Mouse (Mus musculus) E14TG2a.4 (cell line): Measurements from ENCODE around the gene Begain.

Source experiments
- CTCF ChIP-seq: conservative IDR thresholded peaks from 2 replicates; pipeline ENCODE4 v1.5.1; 2014; ENCODE audit warnings: low read length
- POU5F1 ChIP-seq: IDR thresholded peaks from 2 replicates; pipeline ENCODE4 v1.6.1; 2014; ENCODE audit warnings: low read length, borderline replicate concordance

DNA sequence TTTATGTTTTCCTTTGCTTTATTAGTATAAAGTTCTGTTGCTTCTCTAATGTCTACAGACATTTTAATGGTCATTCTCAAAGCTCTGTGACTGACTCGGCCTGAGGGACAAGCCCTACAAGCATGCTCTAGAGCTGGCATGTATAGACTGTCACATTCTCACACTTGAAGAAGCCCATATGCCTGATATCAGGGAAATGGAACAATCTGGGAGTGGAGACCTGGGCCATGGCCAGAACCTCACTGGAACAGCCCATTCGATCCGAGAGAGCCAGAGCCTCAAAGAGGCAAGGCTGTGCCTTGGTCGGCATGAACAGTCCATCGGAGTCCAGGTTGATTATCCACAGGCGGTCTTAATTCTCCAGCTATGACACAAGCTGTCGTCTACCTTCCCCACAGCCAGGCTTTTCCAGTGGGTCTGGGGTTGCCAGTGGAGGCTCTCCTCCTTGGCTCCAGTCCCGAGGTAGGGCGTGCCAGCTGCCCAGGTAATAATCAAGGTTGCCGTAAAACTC is 45.8 kb downstream of the Begain start:
- TF ChIP-seq CTCF (no peak), POU5F1 (no peak)
